Mouse (Mus musculus) fibroblast of lung, adult 2 months (primary cell): ENCODE data around the gene A730009L09Rik.

ENCODE experiments used
- DNase-seq: peaks from one replicate; pipeline ENCODE4 v3.0.0-alpha.2; 2011; ENCODE audit warnings: low read depth

Gene A730009L09Rik

DNA sequence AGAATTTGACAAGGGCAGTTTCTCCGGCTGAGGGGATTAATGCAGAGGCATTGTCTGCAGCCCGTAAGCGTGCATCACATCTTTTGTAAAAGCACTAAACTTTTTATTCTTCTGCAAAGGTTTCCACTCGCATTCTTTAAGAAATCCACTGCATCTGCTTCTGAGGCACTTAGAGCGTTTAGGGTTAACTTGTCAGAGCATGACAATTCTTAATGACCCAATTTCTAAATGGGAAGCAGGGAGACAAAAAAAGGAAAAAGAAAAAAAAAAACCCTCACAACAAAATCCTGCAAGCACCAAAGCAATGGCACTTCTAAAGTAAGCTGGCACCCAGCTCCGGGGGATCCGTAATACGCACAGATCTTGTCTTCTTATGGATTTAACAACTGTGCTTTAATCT, at the start of gene A730009L09Rik:
TSS of gene A730009L09Rik (plus strand) at position 301 of the 400 bp plus-strand sequence.
- no peak for DNase-seq

DNA sequence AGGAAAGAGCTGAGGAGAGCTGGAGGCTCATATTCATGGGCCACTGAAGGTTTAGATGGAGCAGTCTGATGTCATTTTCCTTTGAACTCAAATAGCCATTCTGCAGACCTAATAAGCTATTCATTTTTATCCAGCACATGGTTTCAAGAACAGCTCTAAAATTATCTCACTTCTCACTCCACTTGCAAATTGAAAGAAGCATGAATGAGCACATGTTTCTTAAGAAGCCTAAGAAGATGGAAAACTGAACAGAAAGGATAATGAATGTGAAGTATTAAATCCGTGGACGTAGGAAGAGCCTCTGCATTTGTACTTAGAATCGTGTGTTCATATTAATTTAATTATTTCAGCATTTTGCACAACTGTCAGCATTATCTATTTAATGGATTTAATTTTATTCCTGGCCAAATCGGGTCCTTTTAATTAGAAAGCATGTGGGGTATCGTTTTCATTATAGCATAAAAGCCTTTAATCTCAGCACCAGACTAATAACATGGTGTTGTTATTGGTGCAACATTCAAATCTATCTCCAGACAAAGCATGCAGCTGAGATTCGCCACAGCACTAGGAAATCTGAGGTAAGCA, 49.2 kb upstream of the A730009L09Rik start:
- no peak for DNase-seq

DNA sequence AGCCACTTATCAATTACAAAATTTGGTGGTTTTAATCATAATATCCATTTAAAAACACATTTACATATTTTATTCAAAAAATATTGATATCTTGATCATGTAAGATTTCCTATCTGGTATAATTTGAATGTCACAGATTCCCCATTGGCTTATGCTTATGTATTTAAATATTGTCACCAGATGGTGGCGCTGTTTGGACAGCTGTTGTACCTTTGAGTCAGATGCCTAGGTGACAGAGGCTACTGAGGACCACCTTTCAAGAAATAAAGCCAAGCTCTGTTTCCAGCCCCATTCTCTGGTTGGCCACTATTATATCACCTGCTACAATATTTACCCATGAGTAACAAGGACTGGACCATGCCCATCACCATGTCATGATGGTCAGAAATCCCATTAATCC, 46.0 kb upstream of the A730009L09Rik start:
- no peak for DNase-seq

DNA sequence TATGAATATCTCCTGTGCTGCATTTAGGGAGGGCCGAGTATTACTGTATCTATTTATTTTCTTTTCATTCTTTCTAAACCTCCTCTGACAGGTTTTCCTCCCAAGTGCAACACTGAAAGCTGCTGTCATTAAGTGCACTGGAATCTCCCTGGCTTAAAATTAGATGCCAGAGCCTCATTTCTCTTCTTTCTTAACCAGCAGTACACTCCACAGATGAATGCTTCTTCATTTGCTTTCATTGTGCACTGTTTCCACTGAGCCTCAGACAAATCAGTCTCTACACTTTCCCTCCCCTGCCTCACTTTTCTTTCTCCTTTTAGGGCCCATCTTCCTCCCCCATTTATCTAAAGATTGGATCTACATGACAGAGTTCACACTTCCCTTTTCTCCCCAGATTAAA, 44.9 kb upstream of the A730009L09Rik start:
- no peak for DNase-seq

DNA sequence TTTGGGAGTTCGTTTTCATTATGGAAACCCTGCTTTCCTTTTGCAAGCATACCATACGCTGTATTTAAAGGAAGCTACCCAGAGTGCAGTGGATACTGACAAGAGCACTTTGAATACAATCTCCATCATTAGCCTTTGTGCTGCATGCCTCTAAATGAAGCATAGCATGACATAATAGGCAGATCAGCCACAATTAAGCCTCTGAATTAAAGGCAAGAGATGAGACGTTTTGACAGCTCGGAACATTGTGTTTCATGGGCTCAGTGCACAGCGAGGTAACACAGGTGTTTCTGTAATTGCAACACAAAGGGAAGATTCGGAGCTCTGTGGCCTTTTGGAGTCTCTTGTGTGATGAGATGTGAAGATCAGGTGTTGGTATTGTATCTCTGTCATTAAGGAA, 41.5 kb upstream of the A730009L09Rik start:
- DNase-seq: no peak

DNA sequence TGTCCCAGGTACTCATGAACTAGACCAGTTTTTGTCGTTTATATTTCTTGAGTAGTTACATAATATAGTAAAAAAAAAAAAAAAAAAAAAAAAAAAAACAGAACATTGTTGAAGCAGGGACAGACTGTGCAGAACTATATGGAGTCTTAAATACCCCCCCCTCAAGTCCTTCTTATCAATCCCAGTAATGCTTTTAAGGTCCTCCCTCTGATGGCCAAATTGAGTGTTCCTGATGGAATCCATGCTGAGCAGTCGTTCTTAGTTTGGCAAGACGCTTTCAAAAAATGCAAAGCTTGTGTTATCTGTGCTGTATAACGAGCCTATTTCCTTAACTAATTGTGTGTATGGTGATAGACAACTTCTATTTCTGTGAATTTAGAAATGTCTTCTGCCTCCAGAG, 40.2 kb upstream of the A730009L09Rik start:
- no peak for DNase-seq

DNA sequence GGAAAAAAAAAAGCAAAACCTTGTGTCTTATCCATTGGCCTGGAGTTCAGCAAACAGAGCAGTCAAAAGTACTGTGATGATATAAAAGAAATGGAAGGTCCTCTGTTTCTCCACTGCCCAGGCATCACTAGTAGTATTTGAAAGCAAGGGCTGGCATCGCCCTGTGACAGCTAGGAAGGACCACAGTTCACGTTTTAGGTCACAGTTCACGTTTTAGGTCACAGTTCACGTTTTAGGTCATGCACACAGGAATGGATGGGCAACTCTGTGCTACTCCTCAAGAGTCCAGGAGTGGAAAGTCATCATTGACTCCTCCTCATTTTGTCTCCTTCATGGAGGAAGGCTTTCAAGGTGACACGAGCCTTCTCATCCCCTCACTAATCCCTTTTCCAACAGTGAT, 38.0 kb upstream of the A730009L09Rik start:
- no peak for DNase-seq

DNA sequence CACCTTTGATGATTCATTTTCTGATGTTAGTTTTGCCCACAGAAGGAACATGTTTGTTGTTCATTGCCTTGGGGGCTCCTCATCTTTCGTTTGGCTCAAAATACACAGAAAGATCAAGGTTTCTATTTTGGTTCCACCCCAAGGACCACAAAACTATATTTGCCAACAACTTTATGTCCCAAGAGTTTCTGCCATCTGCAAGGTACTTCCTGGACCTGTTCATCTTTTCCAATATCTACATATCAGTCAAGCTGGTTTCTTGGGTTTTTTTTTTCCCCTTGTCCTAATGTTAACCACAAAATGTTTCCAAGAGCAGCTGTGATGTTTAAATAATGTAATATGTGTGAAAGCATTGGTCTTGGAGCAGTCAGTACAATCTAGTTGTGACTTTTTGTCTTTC, 37.4 kb upstream of the A730009L09Rik start:
- no peak for DNase-seq

DNA sequence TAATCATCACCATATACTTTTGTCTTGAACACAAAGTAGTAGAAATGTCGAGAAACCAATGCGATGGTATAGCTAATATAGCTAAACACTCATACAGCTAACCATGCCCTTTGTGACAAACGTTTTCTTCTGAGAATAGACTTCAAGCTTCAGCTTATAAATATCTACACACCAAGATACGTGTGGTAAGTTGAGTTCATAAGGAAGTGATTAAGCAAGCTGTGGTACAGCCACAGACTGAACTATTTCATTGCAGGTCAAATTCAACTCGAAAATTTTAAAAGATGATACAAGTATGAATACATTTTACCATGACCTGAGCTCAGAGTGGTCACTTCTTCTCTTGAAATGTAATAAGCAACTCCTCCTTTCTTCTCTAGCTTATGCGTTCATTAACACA, 37.0 kb upstream of the A730009L09Rik start:
- no peak for DNase-seq

DNA sequence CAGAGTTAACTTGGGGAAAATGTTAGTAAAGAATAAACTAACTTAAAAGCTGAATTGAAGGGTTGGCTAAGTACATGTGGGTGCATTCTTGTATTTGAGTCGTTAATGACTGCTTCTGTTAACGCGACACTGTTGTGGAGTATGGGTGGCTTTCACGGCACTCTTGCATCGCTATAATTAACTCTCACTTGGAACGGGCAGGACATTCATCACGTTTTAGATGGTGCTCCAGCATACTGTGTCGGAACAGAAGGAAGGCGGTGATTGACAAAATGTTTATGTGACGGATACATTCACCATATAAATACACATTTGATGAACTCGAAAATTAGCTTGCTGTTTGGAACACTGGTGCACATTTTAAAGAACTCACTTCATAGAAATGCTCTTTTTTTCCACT, 29.0 kb upstream of the A730009L09Rik start:
- DNase-seq: no peak

DNA sequence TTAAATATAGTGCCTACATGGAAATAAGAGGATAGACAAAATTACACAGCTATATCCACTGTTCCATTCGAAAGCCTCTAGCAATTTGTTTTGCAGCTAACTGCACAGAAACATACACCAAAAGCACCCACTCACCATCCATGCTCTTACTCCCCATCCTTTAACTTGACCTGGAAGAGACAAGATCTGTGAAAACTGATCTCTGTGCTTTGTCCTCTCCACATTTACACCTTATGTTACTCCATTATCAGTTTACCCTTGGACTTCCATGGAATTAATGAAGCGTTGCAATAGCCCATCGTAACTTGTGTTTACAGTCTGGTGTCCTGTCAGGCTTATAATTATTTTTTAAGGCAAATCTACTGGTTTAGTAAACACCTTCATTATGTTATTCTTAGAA, 20.1 kb upstream of the A730009L09Rik start:
- no peak for DNase-seq

DNA sequence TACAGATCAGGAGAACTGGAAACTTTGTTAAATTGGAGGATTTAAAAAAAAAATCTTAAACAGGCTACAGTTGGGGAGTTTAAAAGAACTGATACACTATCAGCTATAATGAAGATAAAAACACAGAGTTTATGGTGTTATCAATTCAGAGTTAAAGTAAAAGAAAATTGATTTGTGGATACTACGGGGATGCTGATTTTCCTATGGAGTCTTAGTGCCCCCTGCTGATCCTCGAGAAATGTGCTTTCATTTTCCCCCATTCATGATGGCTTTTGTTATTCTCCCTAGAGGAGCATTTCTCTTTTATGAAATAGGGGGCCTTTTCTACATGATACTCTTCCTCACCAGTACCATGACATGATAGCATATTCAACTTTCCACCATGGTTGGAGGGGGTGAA, 19.5 kb upstream of the A730009L09Rik start:
- DNase-seq: no peak

DNA sequence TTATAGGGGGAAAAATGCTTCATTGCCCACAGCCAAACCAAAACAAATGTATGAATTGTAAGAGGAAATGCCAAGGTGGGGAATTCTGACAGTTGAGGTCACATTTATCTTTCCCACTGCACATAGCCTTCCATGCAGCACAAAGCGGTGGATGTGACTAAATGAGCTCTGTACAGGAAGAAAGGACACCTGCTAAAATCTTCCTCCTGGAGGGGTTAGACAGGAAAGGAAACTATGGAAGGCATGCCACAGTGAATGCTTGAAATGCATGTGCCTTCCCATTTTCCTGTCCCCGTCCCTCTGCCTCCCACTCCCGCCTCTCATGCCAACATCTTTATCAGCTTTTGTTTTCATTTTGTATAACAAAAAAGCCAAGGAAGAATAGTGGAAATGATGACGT, 7.2 kb upstream of the A730009L09Rik start:
- no peak for DNase-seq

DNA sequence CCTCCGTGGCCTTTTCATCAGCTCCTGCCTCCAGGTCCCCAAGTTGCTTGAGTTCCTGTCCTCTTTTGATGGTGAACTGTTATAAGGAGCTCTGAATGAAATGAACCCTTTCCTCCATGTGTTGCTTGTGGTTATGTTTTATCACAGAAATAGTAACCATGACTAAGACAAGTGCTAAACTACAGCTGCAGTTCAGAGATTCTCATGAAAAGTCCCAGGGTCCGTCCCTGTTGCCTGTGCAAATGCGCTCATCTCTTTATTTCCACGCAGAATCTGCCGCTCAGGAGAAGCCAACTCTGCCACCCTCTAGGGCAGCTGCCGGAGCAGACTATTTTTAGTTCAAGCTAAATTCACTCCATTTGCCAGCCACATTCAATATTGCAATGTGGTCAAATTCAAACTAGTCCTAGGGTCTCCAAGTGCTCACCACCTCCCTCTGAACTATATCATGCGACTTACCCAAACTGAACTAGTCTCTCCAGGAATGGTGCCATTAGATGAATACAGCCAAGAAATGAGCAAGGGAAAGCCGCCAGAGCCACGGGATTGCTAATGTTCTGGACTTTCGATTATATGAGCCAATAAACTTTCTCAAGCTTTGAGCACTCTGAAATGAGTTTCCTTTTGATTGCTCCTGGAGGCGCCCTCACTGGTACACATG, 7.2 kb downstream of the A730009L09Rik start:
- DNase-seq: no peak

DNA sequence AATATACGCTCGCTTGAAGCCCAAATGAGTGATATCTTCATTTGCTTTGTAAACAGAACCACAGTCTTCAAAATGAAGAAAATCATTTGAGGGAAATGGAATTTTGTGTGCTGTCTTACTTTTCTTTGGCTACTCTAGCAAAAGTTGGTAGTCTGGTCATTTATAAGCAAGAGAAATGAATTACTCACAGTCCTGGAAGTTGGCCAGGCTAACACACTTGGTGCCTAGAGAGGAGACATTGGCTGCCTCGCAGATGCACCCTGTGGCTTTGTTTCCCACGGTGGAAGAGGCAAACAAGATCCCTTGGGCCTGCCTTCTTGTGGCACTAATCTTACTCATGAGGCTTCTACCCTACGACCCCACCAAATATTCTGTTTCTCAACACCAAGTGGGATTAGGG, 8.1 kb downstream of the A730009L09Rik start:
- no peak for DNase-seq

DNA sequence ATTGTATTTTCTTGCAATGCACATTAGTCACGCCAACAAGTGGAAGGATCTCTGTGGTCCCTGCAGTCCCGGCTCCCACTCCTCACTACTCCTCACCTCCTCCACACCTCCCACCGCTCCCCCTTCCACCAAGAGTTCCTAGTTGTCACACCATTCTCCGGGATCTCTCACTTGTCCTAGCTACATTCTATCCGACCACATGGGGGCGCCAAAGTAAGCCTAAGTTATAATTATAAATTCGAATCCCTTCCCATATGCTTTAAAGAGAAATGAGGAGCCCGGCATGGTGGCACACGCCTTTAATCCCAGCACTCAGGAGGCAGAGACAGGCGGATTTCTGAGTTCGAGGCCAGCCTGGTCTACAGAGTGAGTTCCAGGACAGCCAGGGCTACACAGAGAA, 12.5 kb downstream of the A730009L09Rik start:
- DNase-seq: no peak

DNA sequence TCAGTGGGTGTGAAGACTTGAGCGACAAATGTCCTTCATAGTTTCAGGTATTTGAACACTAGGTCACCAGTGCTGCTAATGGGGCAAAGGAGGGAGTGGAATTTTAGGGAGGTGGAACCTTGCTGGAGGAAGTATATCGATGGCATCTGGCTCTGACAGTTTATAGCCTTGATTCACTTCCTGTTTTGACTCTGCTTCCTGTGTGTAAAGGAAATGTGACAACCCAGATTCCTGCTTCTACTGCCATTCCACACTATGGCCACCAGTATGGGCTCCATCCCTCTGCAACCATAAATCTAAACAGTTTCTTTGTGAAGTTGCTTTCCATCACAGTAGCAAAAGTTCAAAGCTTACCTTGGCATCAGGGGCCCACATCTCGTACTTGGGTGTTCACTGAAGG, 17.9 kb downstream of the A730009L09Rik start:
- no peak for DNase-seq

DNA sequence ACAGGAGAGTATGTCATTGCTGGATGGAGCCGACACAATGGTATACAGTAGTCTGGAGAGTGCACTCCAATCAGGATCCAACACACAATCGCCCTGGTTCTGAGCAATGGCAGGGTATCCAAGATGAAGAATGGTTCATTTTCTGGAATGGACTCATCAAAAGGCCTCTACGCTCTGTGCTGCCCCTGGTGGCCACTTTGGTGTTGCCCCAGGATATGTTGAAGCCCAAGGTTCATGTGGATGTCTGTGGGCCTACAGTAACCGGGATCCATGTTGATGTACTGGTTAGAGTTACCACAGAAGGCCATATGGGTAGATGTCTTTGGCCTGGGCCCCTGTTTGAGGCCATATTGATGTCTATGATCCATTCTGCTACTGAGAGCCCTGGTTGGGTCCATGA, 31.1 kb downstream of the A730009L09Rik start:
- DNase-seq: no peak

DNA sequence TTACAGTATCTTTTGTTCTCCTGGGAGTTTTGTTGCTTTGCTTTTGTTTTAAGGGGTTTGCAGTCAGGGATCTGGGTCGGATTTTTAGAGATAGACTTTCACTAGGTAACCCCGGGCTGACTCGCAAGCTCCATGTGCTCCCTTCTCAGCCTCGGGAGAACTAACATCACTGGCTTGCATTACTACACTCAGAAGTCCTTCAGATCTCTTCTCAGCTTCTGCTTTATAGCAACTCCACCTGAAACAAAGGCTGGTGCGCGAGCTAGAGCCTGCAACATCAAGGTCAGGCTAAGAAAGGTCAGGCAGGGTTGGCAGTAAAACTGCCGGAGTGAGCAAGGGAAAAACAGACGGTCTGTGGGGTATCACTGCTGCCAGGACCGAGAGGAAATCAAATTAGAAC, 34.2 kb downstream of the A730009L09Rik start:
- DNase-seq: no peak

DNA sequence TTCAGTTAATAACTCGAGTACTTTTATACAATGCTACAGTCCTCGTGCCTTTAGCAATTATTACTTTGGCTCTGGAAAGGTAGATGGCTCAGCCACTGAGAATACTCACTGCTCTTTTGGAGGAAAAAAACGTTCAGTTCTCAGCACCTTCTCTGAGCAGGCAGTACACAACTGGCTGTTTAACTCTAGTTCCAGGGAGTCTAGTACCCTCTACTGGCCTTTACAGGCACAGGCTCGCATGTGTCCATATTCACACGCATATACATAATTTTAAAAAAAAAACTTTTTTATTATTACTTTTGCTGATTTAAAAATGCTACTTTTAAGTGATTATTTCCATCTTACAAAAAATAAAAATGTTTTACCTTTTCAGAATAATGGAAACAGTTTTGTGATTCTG, 35.5 kb downstream of the A730009L09Rik start:
- no peak for DNase-seq

DNA sequence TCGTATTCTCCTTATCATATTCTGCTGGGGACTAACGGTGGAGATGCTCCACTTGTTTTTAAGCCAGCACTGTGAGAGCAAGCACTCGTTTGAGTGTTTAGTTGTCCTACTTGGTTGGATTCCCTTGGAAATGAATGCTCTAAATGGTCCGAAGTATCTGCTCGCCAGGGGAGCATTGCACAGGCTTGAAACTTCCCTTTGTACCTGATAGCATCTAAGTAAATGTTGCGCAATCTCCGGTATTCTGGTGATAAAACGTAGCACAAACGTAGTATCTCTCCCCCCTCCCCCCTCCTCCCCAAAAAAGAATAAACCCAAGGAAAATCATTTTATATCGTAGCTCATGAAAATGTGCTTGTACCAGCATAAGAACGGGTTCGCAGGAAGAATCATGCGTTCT, 39.1 kb downstream of the A730009L09Rik start:
- no peak for DNase-seq

DNA sequence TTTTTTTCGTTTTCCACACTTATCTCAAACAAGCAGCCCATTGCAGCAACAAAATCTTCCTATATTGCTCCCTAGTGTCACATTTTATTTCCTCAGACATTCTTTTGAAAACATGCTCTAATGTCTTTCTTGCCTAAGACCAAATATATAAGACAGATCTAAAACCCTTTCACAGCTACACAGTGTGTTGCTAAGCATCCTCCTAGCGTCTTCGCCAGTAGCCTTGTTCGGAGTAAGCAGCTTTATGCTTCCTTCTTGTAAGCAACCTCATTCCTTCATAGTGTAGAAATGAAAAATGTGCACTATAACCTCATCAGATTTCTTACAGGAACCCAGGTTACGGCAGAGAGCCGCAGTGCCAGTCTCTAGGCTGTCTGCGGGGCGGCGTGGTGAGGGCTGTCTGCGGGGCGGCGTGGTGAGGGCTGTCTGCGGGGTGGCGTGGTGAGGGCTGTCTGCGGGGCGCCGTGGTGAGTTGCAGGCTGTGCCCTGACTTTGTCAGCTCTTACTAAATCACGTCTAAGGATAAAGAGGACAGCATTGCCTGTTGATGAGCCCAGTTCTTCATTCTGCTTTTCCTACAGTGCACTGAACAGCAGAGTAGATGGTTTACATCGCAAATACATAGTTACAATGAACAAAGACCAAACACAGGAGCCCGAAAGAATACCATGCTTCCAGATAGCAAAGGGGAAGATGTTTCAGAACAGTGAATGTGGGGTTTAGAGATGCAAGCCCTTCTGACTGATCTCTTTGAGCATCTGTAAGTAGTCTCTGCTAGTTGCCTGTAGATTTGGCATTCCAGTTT, 43.4 kb downstream of the A730009L09Rik start:
- DNase-seq: no peak

DNA sequence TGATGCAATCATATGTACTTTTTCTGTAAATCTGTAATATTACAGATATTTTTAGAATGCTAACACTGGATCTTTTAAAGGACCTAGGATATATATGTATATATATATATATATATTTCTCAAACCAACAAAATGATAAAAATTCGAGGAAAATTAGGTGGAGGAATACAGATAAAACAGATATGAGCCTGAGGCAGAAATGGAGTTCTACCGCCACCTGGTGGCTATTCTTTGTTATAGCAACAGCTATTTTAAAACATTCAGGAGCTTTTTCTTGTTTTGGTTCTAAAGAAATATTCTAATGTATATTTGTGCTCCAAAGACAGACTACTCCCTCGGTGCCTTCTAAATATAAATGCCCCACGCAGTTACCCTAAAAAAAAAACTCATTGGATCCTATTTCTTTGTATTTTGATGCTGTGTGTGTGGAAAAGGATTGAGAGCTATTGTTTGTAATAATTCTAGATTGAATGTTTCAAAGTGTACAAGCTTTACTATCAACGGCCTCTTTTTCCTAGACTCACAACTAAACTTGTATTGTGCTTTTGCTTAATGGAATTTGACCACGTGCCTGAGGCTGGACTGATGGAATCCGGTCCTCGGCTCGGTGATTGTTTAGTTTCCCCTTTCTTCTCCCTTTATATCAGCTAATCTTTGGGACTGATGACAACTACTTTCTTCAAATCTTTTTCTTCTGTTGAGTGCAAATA, 44.8 kb downstream of the A730009L09Rik start:
- no peak for DNase-seq
